Mouse (Mus musculus) olfactory bulb, adult 2 months (tissue): Measurements from ENCODE around the gene Dact1.

Experiments used
- CTCF ChIP-seq: fragments of 200-500 bp; IDR thresholded peaks from 2 replicates; pipeline ENCODE4 v1.5.1; 2012; ENCODE audit warnings: low read depth, mild to moderate bottlenecking, low read length, moderate library complexity; ENCODE audit not compliant: insufficient read depth
- POLR2A ChIP-seq: fragments of 200-500 bp; IDR thresholded peaks from 2 replicates; pipeline ENCODE4 v1.6.1; 2012; ENCODE audit warnings: mild to moderate bottlenecking, low read depth, low read length, moderate library complexity; ENCODE audit not compliant: insufficient read depth

GRCm38 (mm10) chr12:71332646-71333045, 23.0 kb downstream of the Dact1 start:
- TF ChIP-seq CTCF (no peak), POLR2A (no peak)
